Mouse (Mus musculus) heart, adult 2 months (tissue): ENCODE measurements around the gene Gm20696. TPM values are rescaled to one million over a fixed set of nuclear protein-coding genes. Genes with fewer than 3 reads are reported as not detected.

Experiments used
- DNase-seq, 2 experiments: peaks; one replicate each; pipeline ENCODE4 v3.0.0; 2021
- H3K27ac ChIP-seq: fragments of 200-600 bp; 2 replicates; pipeline ENCODE4 v1.8.1; 2022
- H3K27me3 ChIP-seq: fragments of 200-500 bp; 2 replicates; pipeline ENCODE4 v1.6.1; 2012; ENCODE audit warnings: mild to moderate bottlenecking, low read length, inconsistent platforms, mixed read lengths; ENCODE audit not compliant: control insufficient read depth, insufficient read depth
- H3K36me3 ChIP-seq: fragments of 200-500 bp; 2 replicates; pipeline ENCODE4 v1.6.1; 2012; ENCODE audit warnings: low read length, inconsistent platforms; ENCODE audit not compliant: control insufficient read depth, insufficient read depth
- H3K4me1 ChIP-seq: fragments of 200-500 bp; 2 replicates; pipeline ENCODE4 v1.6.1; 2011; ENCODE audit warnings: low read length; ENCODE audit not compliant: control insufficient read depth, insufficient read depth
- H3K4me3 ChIP-seq: fragments of 200-600 bp; 2 replicates; pipeline ENCODE4 v1.8.1; 2022
- H3K79me2 ChIP-seq: fragments of 200-500 bp; replicated peaks from 2 replicates; pipeline ENCODE4 v1.6.1; 2012; ENCODE audit warnings: mild to moderate bottlenecking, inconsistent platforms, low read length, moderate library complexity, mixed read lengths; ENCODE audit not compliant: control insufficient read depth, insufficient read depth
- H3K9ac ChIP-seq: fragments of 200-500 bp; 2 replicates; pipeline ENCODE4 v1.6.1; 2012; ENCODE audit warnings: low read depth, mild to moderate bottlenecking, control low read depth, inconsistent platforms, low read length, mixed read lengths
- CTCF ChIP-seq: fragments of 200-600 bp; IDR thresholded peaks from 2 replicates; pipeline ENCODE4 v1.8.1; 2022; ENCODE audit warnings: antibody characterized with exemption, mild to moderate bottlenecking, moderate library complexity
- EP300 ChIP-seq: fragments of 200-500 bp; IDR thresholded peaks from 2 replicates; pipeline ENCODE4 v1.6.1; 2011; ENCODE audit warnings: low read depth, low read length, control low read depth; ENCODE audit not compliant: insufficient read depth
- POLR2A ChIP-seq: fragments of 200-500 bp; IDR thresholded peaks from 2 replicates; pipeline ENCODE4 v1.6.1; 2011; ENCODE audit warnings: mild to moderate bottlenecking, low read depth, low read length, control low read depth; ENCODE audit not compliant: insufficient read depth
- WGBS: fragments of 180-500 bp; shearing (Covaris S2); methylation state at CpG from one replicate; pipeline ENCODE4 v1.1.7; 2018; 5-methylcytosine and 5-hydroxymethylcytosine counted together
- intact Hi-C: fragments of 180-260 bp; cut with DNase I; formaldehyde crosslinking; loops from one replicate; pipeline ENCODE4 v1.15.1; 2025
- polyA plus RNA-seq: library from polyadenylated mRNA; depleted of rRNA; stranded (reverse); fragments of >200 nt; gene quantifications from 2 replicates; pipeline ENCODE4 v1.2.3, GENCODE M21; 2012
- total RNA-seq, 2 experiments: library from RNA; stranded (reverse); gene quantifications; 2 replicates each; pipeline ENCODE4 v1.2.3; 2021

Gene Gm20696
- total and polyA plus RNA-seq, 3 experiments: 0.61 to 1.7 (median 1.4) TPM

GRCm38 (mm10) chr6:99284019-99284418 is 382.6 kb downstream of the Gm20696 start:
- intact Hi-C loops: no loop called here
- no peak for DNase-seq
- H3K27me3 ChIP-seq: no peaks in the 10 kb centered on the region
- H3K4me3 ChIP-seq: no peak overlapping the region
- H3K9ac ChIP-seq: no peak overlapping the region
- no peak overlapping the region for H3K27ac ChIP-seq
- H3K36me3 ChIP-seq: no peaks in the 10 kb centered on the region
- H3K79me2 ChIP-seq: no peaks in the 10 kb centered on the region
- no peaks in the 10 kb centered on the region for H3K4me1 ChIP-seq
- WGBS: 90% methylated on average over 4 of the region's 4 CpGs
- no peak for TF ChIP-seq EP300
- no peak for TF ChIP-seq POLR2A
- no peak for TF ChIP-seq CTCF

- Histone ChIP-seq H3K36me3 (no peaks in the 10 kb centered on the region), H3K9ac (no peak overlapping the region), H3K27me3 (no peaks in the 10 kb centered on the region), H3K4me1 (no peaks in the 10 kb centered on the region), H3K27ac (no peak overlapping the region), H3K79me2 (no peaks in the 10 kb centered on the region), H3K4me3 (no peak overlapping the region)
- TF ChIP-seq EP300: no peak
- no peak for DNase-seq
- intact Hi-C loops: no loop called here
- 91% methylated on average over 15 of the region's 15 CpGs for WGBS
Measured at GRCm38 (mm10) chr6:99282866-99283657, 383.5 kb downstream of the Gm20696 start.

DNA sequence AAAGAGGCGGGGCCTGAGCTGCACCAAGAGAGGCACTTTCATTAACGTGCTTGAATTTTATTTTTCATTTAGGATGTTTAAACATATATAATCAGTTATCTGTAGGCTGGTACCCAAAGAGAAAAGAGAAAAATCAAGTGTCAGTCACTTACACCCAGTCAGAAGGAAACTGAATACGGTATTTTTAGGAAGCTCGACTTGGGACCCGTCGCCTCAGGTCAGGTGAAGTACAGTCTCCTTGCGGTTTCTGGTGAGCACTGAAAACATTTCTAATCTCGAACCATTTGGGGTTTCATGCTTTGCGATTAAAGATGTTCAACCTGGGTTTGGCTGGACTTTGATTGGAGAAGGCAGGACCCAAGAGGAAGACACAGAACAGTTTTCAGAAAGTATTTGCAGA is 385.2 kb downstream of the Gm20696 start:
- 91% methylated on average over 9 of the region's 9 CpGs for WGBS
- Histone ChIP-seq H3K79me2 (no peaks in the 10 kb centered on the region), H3K9ac (no peak overlapping the region), H3K27me3 (no peaks in the 10 kb centered on the region), H3K36me3 (no peaks in the 10 kb centered on the region), H3K4me1 (no peaks in the 10 kb centered on the region; the same call in 1 of the 2 replicates), H3K4me3 (no peak overlapping the region), H3K27ac (no peak overlapping the region)
- intact Hi-C loops: no loop called here
- no peak for DNase-seq
- no peak for TF ChIP-seq CTCF
- no peak for TF ChIP-seq EP300
- TF ChIP-seq POLR2A: no peak

DNA sequence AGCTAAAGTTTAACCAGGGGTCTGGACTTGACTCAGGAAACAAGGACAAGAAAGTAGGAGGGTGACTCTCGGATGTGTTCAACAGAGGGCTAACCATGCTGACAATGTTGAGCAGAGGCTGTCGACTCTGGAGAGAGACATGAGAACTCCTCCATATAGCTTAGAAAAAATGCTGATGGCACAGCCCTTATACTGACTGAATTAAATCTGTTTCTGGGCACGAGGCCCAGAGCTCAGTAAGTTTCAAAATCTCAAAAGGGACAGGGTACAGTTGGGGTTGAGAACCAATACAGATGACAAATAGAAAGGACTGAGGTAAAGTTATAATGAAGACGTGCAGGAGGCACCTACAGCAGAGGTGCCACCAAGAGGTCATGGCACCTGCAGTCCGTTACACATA is 386.0 kb downstream of the Gm20696 start:
- WGBS: 79% methylated on average over 5 of the region's 5 CpGs
- Histone ChIP-seq H3K9ac (no peak overlapping the region), H3K4me1 (no peaks in the 10 kb centered on the region; the same call in 1 of the 2 replicates), H3K27ac (no peak overlapping the region), H3K36me3 (no peaks in the 10 kb centered on the region), H3K27me3 (no peaks in the 10 kb centered on the region), H3K4me3 (no peak overlapping the region), H3K79me2 (no peaks in the 10 kb centered on the region)
- intact Hi-C loops: no loop called here
- TF ChIP-seq POLR2A: no peak
- TF ChIP-seq CTCF: no peak
- TF ChIP-seq EP300: no peak
- DNase-seq: no peak

GRCm38 (mm10) chr6:99277251-99277650 is 389.3 kb downstream of the Gm20696 start:
- H3K36me3 ChIP-seq: no peaks in the 10 kb centered on the region
- H3K27ac ChIP-seq: no peak overlapping the region
- TF ChIP-seq CTCF (no peak), EP300 (no peak), POLR2A (no peak)
- no peaks in the 10 kb centered on the region for H3K27me3 ChIP-seq
- DNase-seq: no peak
- H3K9ac ChIP-seq: no peak overlapping the region
- no peaks in the 10 kb centered on the region for H3K79me2 ChIP-seq
- no peak overlapping the region for H3K4me3 ChIP-seq
- H3K4me1 ChIP-seq: no peaks in the 10 kb centered on the region; the same call in 1 of the 2 replicates
- WGBS: 90% methylated on average over 1 of the region's 1 CpGs
- intact Hi-C loops: no loop called here

DNA sequence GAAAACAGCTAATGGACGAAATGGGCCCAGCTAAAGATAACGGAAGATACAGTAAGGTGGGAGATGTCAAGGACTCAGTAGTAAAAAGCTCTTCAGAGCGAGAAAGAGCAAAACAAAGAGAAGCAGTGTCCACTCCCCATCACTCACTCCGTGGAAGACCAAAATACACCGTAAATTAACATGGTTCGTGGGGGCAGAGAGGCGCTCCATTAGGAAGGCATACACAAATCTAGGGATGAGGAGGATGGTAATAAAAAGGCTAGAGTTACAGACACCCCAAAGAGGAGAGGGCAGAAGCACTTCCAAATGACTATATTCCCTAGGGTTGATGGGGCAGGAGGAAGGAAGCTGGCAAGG is 390.3 kb downstream of the Gm20696 start:
- no peak overlapping the region for H3K27ac ChIP-seq
- intact Hi-C loops: no loop called here
- no peaks in the 10 kb centered on the region for H3K79me2 ChIP-seq
- no peak overlapping the region for H3K9ac ChIP-seq
- H3K4me3 ChIP-seq: no peak overlapping the region
- TF ChIP-seq POLR2A (no peak), CTCF (no peak), EP300 (no peak)
- no peaks in the 10 kb centered on the region for H3K27me3 ChIP-seq
- H3K4me1 ChIP-seq: no peaks in the 10 kb centered on the region; the same call in 1 of the 2 replicates
- DNase-seq: no peak
- no peaks in the 10 kb centered on the region for H3K36me3 ChIP-seq
- WGBS: 84% methylated on average over 7 of the region's 7 CpGs
